ENCODE assay signal across 19 mouse cellular contexts in the genomic region with DNA sequence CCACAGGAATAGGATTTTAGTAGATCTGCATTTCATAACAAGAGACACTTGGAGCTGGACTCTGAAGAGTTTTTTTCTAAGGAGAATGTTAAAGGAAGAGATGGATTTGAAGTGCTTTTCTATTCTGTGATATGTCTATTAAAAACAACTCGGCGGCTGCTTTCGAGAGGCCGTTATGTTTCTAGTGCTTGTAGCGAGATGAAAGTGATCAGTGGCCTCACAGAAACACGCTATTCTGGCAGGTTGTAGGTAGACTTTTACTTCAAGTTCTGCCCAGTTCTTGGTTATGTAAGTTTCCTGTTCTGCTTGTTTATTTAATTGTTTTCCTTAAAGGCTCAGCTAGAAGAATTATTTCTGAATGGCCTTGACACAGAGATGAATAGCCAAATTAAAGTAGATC. TPM values are rescaled to one million over a fixed set of nuclear protein-coding genes. Genes with fewer than 3 reads are reported as not detected.
A peak's percentile ranks its signal among the peaks of the same experiment; 100 is the strongest.
DNase-seq lines count a peak whose midpoint lies in the region; ATAC-seq and TF ChIP-seq lines count a peak whose summit lies in the region.
"Had no signal": no experiment of that assay in that cellular context is flagged by ENCODE, and none has a peak within 500 bp of the region (broad histone marks: within the 10 kb centered on the region; RNA-seq: fewer than 3 reads in every experiment).

No protein-coding gene starts in this region.

- intact Hi-C loops in left cerebral cortex, adult 2 months (cut with DNase I), result no loop called here
- intact Hi-C loops in left cerebral cortex, postnatal 25 days (cut with DNase I), result no loop called here

- ATAC-seq in heart, embryonic 12.5 days (ENCODE audit: insufficient number of reproducible peaks, low FRiP score), result no peak
- ATAC-seq: forebrain, embryonic 13.5 days; forebrain, embryonic 15.5 days; forebrain, postnatal 0 days had no signal

- TF ChIP-seq CTCF in left cerebral cortex, adult 2 months (IDR thresholded peaks at IDR 0.05), result no peak

- 74% methylated on average over 6 of the region's 6 CpGs for whole genome bisulfite sequencing in heart, embryonic 12.5 days

- H3K36me3 ChIP-seq in heart, embryonic 12.5 days, result peaks cover 8% of the 10 kb centered on the region

- H3K9ac ChIP-seq in heart, embryonic 12.5 days, result no peak overlapping the region
- H3K9ac ChIP-seq: embryonic facial prominence, embryonic 12.5 days; forebrain, embryonic 13.5 days; forebrain, embryonic 15.5 days; forebrain, postnatal 0 days had no signal

- H3K4me2 ChIP-seq in heart, embryonic 12.5 days, result no peak overlapping the region
- H3K4me2 ChIP-seq: embryonic facial prominence, embryonic 12.5 days; forebrain, embryonic 13.5 days; forebrain, embryonic 15.5 days had no signal

- DNase-seq in heart, adult 11 months, result peak; percentile 69
- no peak for DNase-seq in left cerebral cortex, adult 2 months (ENCODE audit: extremely low spot score in 1 of 2, low spot score in 2 of 2)
- no peak for DNase-seq in left cerebral cortex, postnatal 25 days (ENCODE audit: low spot score in 2 of 2)
- DNase-seq in right cerebral cortex, postnatal 4 days, result no peak
- DNase-seq: adrenal gland, adult 2 months; adrenal gland, postnatal 10 days; adrenal gland, postnatal 25 days; cerebellum, adult 11-12 months; cerebellum, adult 2 months; cerebellum, adult 9-10 months; cerebellum, postnatal 10 days; cerebellum, postnatal 25 days; forebrain, postnatal 0 days had no signal

- H3K4me3 ChIP-seq in heart, embryonic 12.5 days, result no peak overlapping the region
- H3K4me3 ChIP-seq in left cerebral cortex, adult 2 months, result peak overlapping the region; percentile 21; the same call in 1 of the 2 replicates
- H3K4me3 ChIP-seq: embryonic facial prominence, embryonic 10.5 days; embryonic facial prominence, embryonic 12.5 days; forebrain, embryonic 13.5 days; forebrain, embryonic 15.5 days had no signal

- H3K27me3 ChIP-seq in heart, embryonic 12.5 days (replicated peaks), result no peaks in the 10 kb centered on the region
- H3K27me3 ChIP-seq: embryonic facial prominence, embryonic 12.5 days; forebrain, embryonic 13.5 days; forebrain, embryonic 15.5 days had no signal

- no peaks in the 10 kb centered on the region for H3K9me3 ChIP-seq in heart, embryonic 12.5 days (replicated peaks)
- H3K9me3 ChIP-seq: embryonic facial prominence, embryonic 10.5 days; embryonic facial prominence, embryonic 12.5 days; forebrain, embryonic 13.5 days; forebrain, embryonic 15.5 days had no signal

- no peak overlapping the region for H3K27ac ChIP-seq in heart, embryonic 12.5 days (ENCODE audit: poor library complexity, severe bottlenecking)
- H3K27ac ChIP-seq in left cerebral cortex, adult 2 months, result peak overlapping the region; percentile 42; the same call in 1 of the 2 replicates
- H3K27ac ChIP-seq: embryonic facial prominence, embryonic 10.5 days; embryonic facial prominence, embryonic 12.5 days; forebrain, embryonic 13.5 days; forebrain, embryonic 15.5 days had no signal

- peaks cover 47% of the 10 kb centered on the region for H3K4me1 ChIP-seq in heart, embryonic 12.5 days (replicated peaks)

RNA-seq across cellular contexts. Expression of a gene that starts 4.2 kb away (rescaled TPM):
- polyA plus RNA-seq in heart, embryonic 12.5 days (2016; fragmentation: Nextera tagmentation; extraction: Ambion mirVana), result 270 and 271 TPM in 2 replicates
- total RNA-seq in left cerebral cortex, adult 2 months (2021), result 100 to 1,000 TPM; 440 to 460 TPM
- 100 to 1,000 TPM; 445 to 487 TPM for total RNA-seq in left cerebral cortex, postnatal 25 days (2021)

RNA-seq across cellular contexts. Expression of a gene that starts 26.3 kb away (rescaled TPM):
- polyA plus RNA-seq in heart, embryonic 12.5 days (2016; fragmentation: Nextera tagmentation; extraction: Ambion mirVana), result 0.96 and 1.0 TPM in 2 replicates
- 1 to 10 TPM in 1 of 2 experiments, under 1 TPM in 1; 0.84 to 1.1 TPM for total RNA-seq in left cerebral cortex, adult 2 months (2021)
- under 1 TPM in 1 of 2 experiments, not detected in 1; 0.71 TPM for total RNA-seq in left cerebral cortex, postnatal 25 days (2021)
- total RNA-seq: ES-E14 had no signal
